Mouse (Mus musculus): ENCODE measurements at regions not wholly inside any gene's neighbourhood (a gene's known extent, or its start where the extent isn't known, plus 50 kb on each side); places are given as distances from the start of the nearest gene placed in this dataset.

GRCm38 (mm10) chr14:115040091-115040571 is 51.9 kb upstream of the Gpc5 start:
- TF ChIP-seq POLR2A (IDR thresholded peaks at IDR 0.05; ENCODE audit: control insufficient read depth, extremely low read depth, insufficient read depth, low read length, poor library complexity) (no peak), CTCF (IDR thresholded peaks at IDR 0.05; ENCODE audit: borderline replicate concordance, control insufficient read depth, extremely low read depth, insufficient read depth, low read length, poor library complexity) (no peak)
